Mouse (Mus musculus) spleen, adult 2 months (tissue): ENCODE data around the gene Dnajc16.

Experiments
- CTCF ChIP-seq: fragments of 200-500 bp; IDR thresholded peaks from 2 replicates; pipeline ENCODE4 v1.5.1; 2011; ENCODE audit warnings: mild to moderate bottlenecking, inconsistent platforms; ENCODE audit not compliant: insufficient read depth, insufficient read length, insufficient replicate concordance; ENCODE audit errors: extremely low read depth
- POLR2A ChIP-seq: fragments of 200-500 bp; IDR thresholded peaks from 2 replicates; pipeline ENCODE4 v1.6.1; 2011; ENCODE audit warnings: low read depth, low read length, inconsistent platforms

GRCm38 (mm10) chr4:141771823-141772222 lies 18.9 kb downstream of the Dnajc16 start:
- TF ChIP-seq POLR2A = no peak
- TF ChIP-seq CTCF = no peak
